In the genomic region with DNA sequence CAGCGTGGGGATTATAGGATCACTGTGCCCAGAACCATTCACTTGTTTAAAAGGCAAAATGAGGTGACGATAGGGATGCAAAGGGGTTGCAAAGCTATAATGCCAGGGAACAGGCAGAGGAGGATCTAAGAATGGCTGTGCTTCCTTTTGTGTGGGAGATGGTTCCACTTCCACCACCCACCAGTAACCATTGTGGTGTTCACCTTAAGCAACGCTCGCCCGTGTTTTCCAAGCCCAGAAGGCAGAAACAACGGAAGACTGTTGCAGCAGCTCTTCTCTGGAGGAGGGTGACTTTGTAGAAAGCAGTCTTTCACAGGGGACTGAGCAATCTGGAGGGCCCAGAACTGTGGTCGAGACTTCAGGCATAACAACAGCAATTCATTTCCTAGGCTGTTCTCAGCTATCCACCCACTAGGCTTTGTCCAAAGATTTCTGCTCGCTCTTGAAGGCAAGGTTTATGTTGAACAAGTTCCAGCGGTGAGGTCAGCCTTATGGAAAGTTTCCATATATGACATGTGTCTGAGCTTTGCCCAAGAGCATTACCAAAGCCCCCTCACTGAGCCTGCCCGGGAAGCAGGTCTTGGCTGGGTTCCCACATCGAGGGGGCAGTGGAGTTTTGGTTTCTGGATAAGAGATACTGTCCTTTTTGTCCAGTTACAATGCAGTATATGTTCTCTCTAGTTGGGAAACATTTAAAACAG, we compare ENCODE assay signal across 9 mouse cellular contexts. TPM values are rescaled to one million over a fixed set of nuclear protein-coding genes. Genes with fewer than 3 reads are reported as not detected.
DNase-seq lines count a peak whose midpoint lies in the region; ATAC-seq and TF ChIP-seq lines count a peak whose summit lies in the region.
"Had no signal": no experiment of that assay in that cellular context is flagged by ENCODE, and none has a peak within 500 bp of the region (broad histone marks: within the 10 kb centered on the region; RNA-seq: fewer than 3 reads in every experiment).

No protein-coding gene starts in this region.

- TF ChIP-seq EP300 in lung, postnatal 0 days (IDR thresholded peaks at IDR 0.05), result 0 out of 2 replicates have a peak, but pooled peaks have one; percentile 16

- DNase-seq in adrenal gland, postnatal 10 days, result peak; percentile 13
- DNase-seq in adrenal gland, postnatal 14 days, result no peak
- peak; percentile 15 for DNase-seq in midbrain, postnatal 0 days (ENCODE audit: low spot score)
- peak; percentile 80 for DNase-seq in heart, embryonic 10.5 days (ENCODE audit: low spot score)
- peak; percentile 73 for DNase-seq in lung, postnatal 0 days (ENCODE audit: low spot score)
- no peak for DNase-seq in embryo, embryonic 10 days (ENCODE audit: low spot score)
- DNase-seq: liver, embryonic 13.5 days had no signal

- H3K4me2 ChIP-seq in midbrain, postnatal 0 days (ENCODE audit: low read depth, low read length, poor library complexity, severe bottlenecking), result no peak overlapping the region
- H3K4me2 ChIP-seq in midbrain, embryonic 15.5 days, result no peak overlapping the region
- no peak overlapping the region for H3K4me2 ChIP-seq in lung, postnatal 0 days (replicated peaks; ENCODE audit: low read depth, low read length)
- H3K4me2 ChIP-seq: liver, embryonic 13.5 days had no signal

- H3K9ac ChIP-seq in midbrain, postnatal 0 days (replicated peaks; ENCODE audit: low read length, poor library complexity, severe bottlenecking), result no peak overlapping the region
- no peak overlapping the region for H3K9ac ChIP-seq in midbrain, embryonic 15.5 days
- no peak overlapping the region for H3K9ac ChIP-seq in lung, postnatal 0 days (replicated peaks; ENCODE audit: low read depth)
- H3K9ac ChIP-seq: liver, embryonic 13.5 days had no signal

- no peaks in the 10 kb centered on the region for H3K4me1 ChIP-seq in midbrain, postnatal 0 days (ENCODE audit: insufficient read depth, low read length)
- H3K4me1 ChIP-seq in midbrain, embryonic 15.5 days, result no peaks in the 10 kb centered on the region
- H3K4me1 ChIP-seq in heart, embryonic 10.5 days, result peaks cover 6% of the 10 kb centered on the region; the same call in 1 of the 2 replicates
- H3K4me1 ChIP-seq in lung, postnatal 0 days (ENCODE audit: insufficient read depth, low read depth, low read length), result peaks cover 3% of the 10 kb centered on the region; the same call in 1 of the 2 replicates
- H3K4me1 ChIP-seq: liver, embryonic 13.5 days had no signal

- no peak for TF ChIP-seq CTCF in midbrain, postnatal 0 days (IDR thresholded peaks at IDR 0.05)
- no peak for TF ChIP-seq CTCF in lung, postnatal 0 days (IDR thresholded peaks at IDR 0.05)

- H3K27me3 ChIP-seq in midbrain, postnatal 0 days (ENCODE audit: insufficient read depth, low read length), result no peaks in the 10 kb centered on the region
- H3K27me3 ChIP-seq in midbrain, embryonic 15.5 days (replicated peaks), result no peaks in the 10 kb centered on the region
- no peaks in the 10 kb centered on the region for H3K27me3 ChIP-seq in heart, embryonic 10.5 days (ENCODE audit: insufficient read depth, poor library complexity, severe bottlenecking)
- H3K27me3 ChIP-seq in lung, postnatal 0 days (replicated peaks; ENCODE audit: insufficient read depth, low read length), result no peaks in the 10 kb centered on the region
- H3K27me3 ChIP-seq: liver, embryonic 13.5 days had no signal

- 73% methylated on average over 11 of the region's 11 CpGs for WGBS in midbrain, postnatal 0 days
- 81% methylated on average over 11 of the region's 11 CpGs for WGBS in midbrain, embryonic 15.5 days
- WGBS in heart, embryonic 10.5 days, result 68% methylated on average over 11 of the region's 11 CpGs
- WGBS in lung, postnatal 0 days, result 61% methylated on average over 11 of the region's 11 CpGs

- peaks cover 28% of the 10 kb centered on the region for H3K36me3 ChIP-seq in midbrain, postnatal 0 days (ENCODE audit: insufficient read depth, low read length)
- H3K36me3 ChIP-seq in midbrain, embryonic 15.5 days (replicated peaks), result peaks cover 20% of the 10 kb centered on the region
- H3K36me3 ChIP-seq in heart, embryonic 10.5 days, result peaks cover 20% of the 10 kb centered on the region
- H3K36me3 ChIP-seq in lung, postnatal 0 days (ENCODE audit: insufficient read depth, low read length), result no peaks in the 10 kb centered on the region; the same call in 1 of the 2 replicates

- ATAC-seq in midbrain, postnatal 0 days (ENCODE audit: low FRiP score), result no peak
- no peak for ATAC-seq in midbrain, embryonic 15.5 days (replicated peaks)
- ATAC-seq in lung, postnatal 0 days, result peak; percentile 71
- no peak for ATAC-seq in megakaryocyte-erythroid progenitor cell, adult 5-6 weeks (replicated peaks; ENCODE audit: low FRiP score, low TSS enrichment, poor library complexity, severe bottlenecking)

- no peak overlapping the region for H3K4me3 ChIP-seq in midbrain, postnatal 0 days (ENCODE audit: low read depth, low read length)
- no peak overlapping the region for H3K4me3 ChIP-seq in midbrain, embryonic 15.5 days
- H3K4me3 ChIP-seq in heart, embryonic 10.5 days, result no peak overlapping the region
- H3K4me3 ChIP-seq in lung, postnatal 0 days (ENCODE audit: low read depth, low read length), result no peak overlapping the region
- H3K4me3 ChIP-seq: liver, embryonic 13.5 days had no signal

- no peaks in the 10 kb centered on the region for H3K9me3 ChIP-seq in midbrain, postnatal 0 days (ENCODE audit: low read length)
- H3K9me3 ChIP-seq in midbrain, embryonic 15.5 days, result no peaks in the 10 kb centered on the region
- no peaks in the 10 kb centered on the region for H3K9me3 ChIP-seq in heart, embryonic 10.5 days
- no peaks in the 10 kb centered on the region for H3K9me3 ChIP-seq in lung, postnatal 0 days (ENCODE audit: low read length)
- H3K9me3 ChIP-seq: liver, embryonic 13.5 days had no signal

- H3K27ac ChIP-seq in midbrain, postnatal 0 days (ENCODE audit: low read depth, low read length), result no peak overlapping the region
- no peak overlapping the region for H3K27ac ChIP-seq in midbrain, embryonic 15.5 days
- H3K27ac ChIP-seq in heart, embryonic 10.5 days, result peak overlapping the region; percentile 71
- H3K27ac ChIP-seq in lung, postnatal 0 days (ENCODE audit: low read length), result 0 out of 2 replicates have a peak overlapping the region, but pooled peaks have one; percentile 26
- H3K27ac ChIP-seq: liver, embryonic 13.5 days had no signal

RNA-seq across cellular contexts. Expression of gene Actg2, which starts 5.8 kb away (rescaled TPM):
- 1 to 10 TPM; 3.2 to 5.6 TPM for total RNA-seq in adrenal gland, postnatal 10 days (2021)
- 2.0 and 5.0 TPM in 2 replicates for total RNA-seq in adrenal gland, postnatal 14 days (2021)
- total RNA-seq in midbrain, postnatal 0 days (2014; rRNA removed), result 1.6 and 2.0 TPM in 2 replicates
- 1.6 and 1.8 TPM in 2 replicates for polyA plus RNA-seq in midbrain, postnatal 0 days (2015; fragmentation: Nextera tagmentation; extraction: Ambion mirVana)
- polyA plus RNA-seq in midbrain, embryonic 15.5 days (2015; fragmentation: Nextera tagmentation; extraction: Ambion mirVana), result 2.2 and 2.6 TPM in 2 replicates
- polyA plus RNA-seq in heart, embryonic 10.5 days (2016; fragmentation: Nextera tagmentation; extraction: Ambion mirVana), result 1.7 and 7.0 TPM in 2 replicates
- polyA plus RNA-seq in lung, postnatal 0 days (2015; fragmentation: Nextera tagmentation; extraction: Ambion mirVana), result 107 and 121 TPM in 2 replicates
- total RNA-seq in megakaryocyte-erythroid progenitor cell, adult 5-6 weeks (2014; fragmentation: Nextera tagmentation), result not detected in 2 replicates
- total RNA-seq in megakaryocyte-erythroid progenitor cell, adult 5-6 weeks (2017), result not detected in 2 replicates

RNA-seq across cellular contexts. Expression of gene Stambp, which starts 30.6 kb away (rescaled TPM):
- 10 to 100 TPM; 18.3 to 23.4 TPM for total RNA-seq in adrenal gland, postnatal 10 days (2021)
- total RNA-seq in adrenal gland, postnatal 14 days (2021), result 18.0 and 22.9 TPM in 2 replicates
- total RNA-seq in midbrain, postnatal 0 days (2014; rRNA removed), result 17.4 and 18.3 TPM in 2 replicates
- 72.2 and 75.5 TPM in 2 replicates for polyA plus RNA-seq in midbrain, postnatal 0 days (2015; fragmentation: Nextera tagmentation; extraction: Ambion mirVana)
- 63.4 and 66.5 TPM in 2 replicates for polyA plus RNA-seq in midbrain, embryonic 15.5 days (2015; fragmentation: Nextera tagmentation; extraction: Ambion mirVana)
- 23.3 and 23.5 TPM in 2 replicates for polyA plus RNA-seq in heart, embryonic 10.5 days (2016; fragmentation: Nextera tagmentation; extraction: Ambion mirVana)
- 30.7 TPM in 2 replicates for polyA plus RNA-seq in lung, postnatal 0 days (2015; fragmentation: Nextera tagmentation; extraction: Ambion mirVana)
- 22.7 and 24.9 TPM in 2 replicates for total RNA-seq in megakaryocyte-erythroid progenitor cell, adult 5-6 weeks (2014; fragmentation: Nextera tagmentation)
- 2.4 and 3.2 TPM in 2 replicates for total RNA-seq in megakaryocyte-erythroid progenitor cell, adult 5-6 weeks (2017)

RNA-seq across cellular contexts. Expression of gene Dguok, which starts 35.1 kb away (rescaled TPM):
- total RNA-seq in adrenal gland, postnatal 10 days (2021), result 10 to 100 TPM; 38.0 to 50.0 TPM
- total RNA-seq in adrenal gland, postnatal 14 days (2021), result 45.2 and 46.6 TPM in 2 replicates
- 31.4 and 55.2 TPM in 2 replicates for total RNA-seq in midbrain, postnatal 0 days (2014; rRNA removed)
- 48.5 and 52.3 TPM in 2 replicates for polyA plus RNA-seq in midbrain, postnatal 0 days (2015; fragmentation: Nextera tagmentation; extraction: Ambion mirVana)
- polyA plus RNA-seq in midbrain, embryonic 15.5 days (2015; fragmentation: Nextera tagmentation; extraction: Ambion mirVana), result 72.2 and 74.0 TPM in 2 replicates
- polyA plus RNA-seq in heart, embryonic 10.5 days (2016; fragmentation: Nextera tagmentation; extraction: Ambion mirVana), result 56.5 and 59.1 TPM in 2 replicates
- polyA plus RNA-seq in lung, postnatal 0 days (2015; fragmentation: Nextera tagmentation; extraction: Ambion mirVana), result 71.8 and 75.3 TPM in 2 replicates
- total RNA-seq in megakaryocyte-erythroid progenitor cell, adult 5-6 weeks (2014; fragmentation: Nextera tagmentation), result 53.6 and 64.2 TPM in 2 replicates
- total RNA-seq in megakaryocyte-erythroid progenitor cell, adult 5-6 weeks (2017), result 35.7 and 37.9 TPM in 2 replicates

Comparison
In these comparisons a context has a peak if more than half of its experiments do, and no peak if none do; other contexts are left out.
1. DNase-seq: peak in adrenal gland, postnatal 10 days (single experiment), midbrain, postnatal 0 days (single experiment), heart, embryonic 10.5 days (single experiment) and lung, postnatal 0 days (single experiment); none in adrenal gland, postnatal 14 days (single experiment) and embryo, embryonic 10 days (single experiment).
2. H3K27ac ChIP-seq: peak in heart, embryonic 10.5 days (single experiment) and lung, postnatal 0 days (single experiment); none in midbrain, postnatal 0 days (single experiment) and midbrain, embryonic 15.5 days (single experiment).